Mouse (Mus musculus) myocyte (in vitro differentiated cells): ENCODE measurements around the gene Pls1.

Source experiments
- CEBPB ChIP-seq: IDR thresholded peaks from 2 replicates; pipeline ENCODE4 v1.6.1; 2011; ENCODE audit warnings: mild to moderate bottlenecking, moderate library complexity; ENCODE audit not compliant: poor library complexity, insufficient read depth, severe bottlenecking
- E2F4 ChIP-seq: IDR thresholded peaks from one replicate; pipeline ENCODE4 v1.6.1; 2011; ENCODE audit warnings: mild to moderate bottlenecking, control low read depth, moderate library complexity; ENCODE audit not compliant: insufficient read depth
- MAX ChIP-seq: IDR thresholded peaks from one replicate; pipeline ENCODE4 v1.6.1; 2011; ENCODE audit warnings: low read depth, mild to moderate bottlenecking, control low read depth
- MYOD1 ChIP-seq, 3 experiments: IDR thresholded peaks; one replicate each; pipeline ENCODE4 v1.6.1; 2011; ENCODE audit warnings: control low read depth in 2 of 3, low read depth in 2 of 3, mild to moderate bottlenecking in 2 of 3, moderate library complexity in 1 of 3; ENCODE audit not compliant: insufficient read length in 2 of 3, control insufficient read depth in 1 of 3
- MYOG ChIP-seq, 3 experiments: IDR thresholded peaks; one replicate each; pipeline ENCODE4 v1.6.1; 2011; ENCODE audit warnings: control low read depth in 2 of 3, low read depth in 2 of 3, mild to moderate bottlenecking in 2 of 3; ENCODE audit not compliant: insufficient read length in 2 of 3, control insufficient read depth in 1 of 3, insufficient read depth in 1 of 3
- POLR2A ChIP-seq: IDR thresholded peaks from one replicate; pipeline ENCODE4 v1.6.1; 2011; ENCODE audit warnings: low read depth, mild to moderate bottlenecking, control low read depth, moderate library complexity; ENCODE audit not compliant: insufficient read length
- TCF12 ChIP-seq: IDR thresholded peaks from one replicate; pipeline ENCODE4 v1.6.1; 2011; ENCODE audit warnings: mild to moderate bottlenecking, control low read depth; ENCODE audit not compliant: poor library complexity, insufficient read depth, severe bottlenecking
- USF1 ChIP-seq: IDR thresholded peaks from one replicate; pipeline ENCODE4 v1.6.1; 2011; ENCODE audit warnings: low read depth, mild to moderate bottlenecking, control low read depth, moderate library complexity

- TF ChIP-seq POLR2A (no peak), E2F4 (no peak), USF1 (no peak), CEBPB (no peak), TCF12 (no peak), MYOD1 (IDR thresholded peaks at IDR 0.05; ENCODE audit: control insufficient read depth in 1 of 3, insufficient read length in 2 of 3, low read depth in 2 of 3) (no peak), MAX (no peak), MYOG (IDR thresholded peaks at IDR 0.05; ENCODE audit: control insufficient read depth in 1 of 3, insufficient read depth in 1 of 3, insufficient read length in 2 of 3, low read depth in 2 of 3) (no peak)
Measured at GRCm38 (mm10) chr9:95835741-95836140, 9.4 kb downstream of the Pls1 start.
